Mouse (Mus musculus) bone marrow, adult 2 months (tissue): ENCODE measurements at regions not wholly inside any gene's neighbourhood (a gene's known extent, or its start where the extent isn't known, plus 50 kb on each side); places are given as distances from the start of the nearest gene placed in this dataset.

Experiments
- CTCF ChIP-seq: fragments of 200-500 bp; IDR thresholded peaks from 2 replicates; pipeline ENCODE4 v1.5.1; 2011; ENCODE audit warnings: low read length, control low read depth; ENCODE audit not compliant: control insufficient read depth, insufficient read depth
- POLR2A ChIP-seq: fragments of 200-500 bp; IDR thresholded peaks from 2 replicates; pipeline ENCODE4 v1.6.1; 2011; ENCODE audit warnings: low read depth, mild to moderate bottlenecking, control low read depth, low read length, borderline replicate concordance; ENCODE audit not compliant: control insufficient read depth

GRCm38 (mm10) chr9:100303762-100304161 lies 182.8 kb downstream of the Il20rb start:
- no peak for TF ChIP-seq POLR2A
- no peak for TF ChIP-seq CTCF
